Mouse (Mus musculus): ENCODE measurements around the gene Hemgn. TPM values are rescaled to one million over a fixed set of nuclear protein-coding genes. Genes with fewer than 3 reads are reported as not detected.

Hemgn gene
- polyA plus RNA-seq, 1 experiment from 2014 or later: 0.53 TPM

DNA sequence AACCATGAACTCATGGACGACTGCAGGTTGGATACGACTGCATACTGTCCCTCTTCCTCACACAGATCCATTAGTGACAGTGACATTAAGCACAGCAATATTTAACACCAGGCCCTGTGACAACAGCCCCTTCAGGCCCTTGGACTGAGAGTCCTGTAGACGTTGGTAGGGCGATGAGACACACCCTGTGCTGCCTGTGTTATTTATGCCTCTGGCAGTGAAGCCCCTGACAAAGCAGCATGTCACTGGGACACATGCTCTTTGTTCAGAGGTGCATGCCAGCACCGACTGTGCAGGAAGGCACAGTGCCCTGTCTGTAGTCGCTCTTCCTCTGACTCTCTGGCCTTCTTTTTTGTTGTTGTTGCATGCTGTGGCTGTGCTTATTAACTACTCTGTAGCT lies 35.6 kb upstream of the Hemgn start:
- 29% methylated on average over 6 of the region's 6 CpGs for WGBS
- H3K9ac ChIP-seq: no peak overlapping the region
- no peaks in the 10 kb centered on the region for H3K27me3 ChIP-seq
- no peaks in the 10 kb centered on the region for H3K9me3 ChIP-seq
- no peak overlapping the region for H3K4me3 ChIP-seq
- H3K4me1 ChIP-seq (replicated peaks): peaks cover 22% of the 10 kb centered on the region
- H3K27ac ChIP-seq (replicated peaks): no peak overlapping the region
- ATAC-seq (ENCODE audit: low FRiP score, low read depth): no peak
- H3K4me2 ChIP-seq: no peak overlapping the region
- H3K36me3 ChIP-seq: no peaks in the 10 kb centered on the region

DNA sequence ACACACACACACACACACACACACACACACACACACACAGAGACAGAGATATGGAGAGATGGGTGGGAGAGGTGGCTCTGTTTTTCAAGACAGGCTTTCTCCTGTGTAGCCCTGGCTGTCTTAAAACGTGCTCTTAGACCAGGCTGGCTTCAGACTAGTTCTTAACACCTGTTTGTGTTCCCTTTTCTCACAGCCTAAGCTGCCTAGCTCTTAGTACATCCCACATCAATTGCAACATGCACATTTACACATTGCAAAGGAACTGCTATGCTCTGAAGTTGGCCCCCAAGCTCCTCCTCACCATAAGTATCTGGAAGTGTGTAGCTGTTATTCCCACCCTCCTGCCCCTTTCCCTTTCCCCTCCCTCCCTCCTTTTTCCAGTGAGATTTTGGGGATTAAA lies 34.2 kb upstream of the Hemgn start:
- Histone ChIP-seq H3K9me3 (no peaks in the 10 kb centered on the region), H3K9ac (no peak overlapping the region), H3K27ac (replicated peaks) (no peak overlapping the region), H3K4me2 (no peak overlapping the region), H3K4me1 (replicated peaks) (peaks cover 8% of the 10 kb centered on the region), H3K4me3 (no peak overlapping the region), H3K36me3 (no peaks in the 10 kb centered on the region), H3K27me3 (no peaks in the 10 kb centered on the region)
- ATAC-seq (ENCODE audit: low FRiP score, low read depth): no peak
- WGBS: 56% methylated on average over 1 of the region's 1 CpGs

DNA sequence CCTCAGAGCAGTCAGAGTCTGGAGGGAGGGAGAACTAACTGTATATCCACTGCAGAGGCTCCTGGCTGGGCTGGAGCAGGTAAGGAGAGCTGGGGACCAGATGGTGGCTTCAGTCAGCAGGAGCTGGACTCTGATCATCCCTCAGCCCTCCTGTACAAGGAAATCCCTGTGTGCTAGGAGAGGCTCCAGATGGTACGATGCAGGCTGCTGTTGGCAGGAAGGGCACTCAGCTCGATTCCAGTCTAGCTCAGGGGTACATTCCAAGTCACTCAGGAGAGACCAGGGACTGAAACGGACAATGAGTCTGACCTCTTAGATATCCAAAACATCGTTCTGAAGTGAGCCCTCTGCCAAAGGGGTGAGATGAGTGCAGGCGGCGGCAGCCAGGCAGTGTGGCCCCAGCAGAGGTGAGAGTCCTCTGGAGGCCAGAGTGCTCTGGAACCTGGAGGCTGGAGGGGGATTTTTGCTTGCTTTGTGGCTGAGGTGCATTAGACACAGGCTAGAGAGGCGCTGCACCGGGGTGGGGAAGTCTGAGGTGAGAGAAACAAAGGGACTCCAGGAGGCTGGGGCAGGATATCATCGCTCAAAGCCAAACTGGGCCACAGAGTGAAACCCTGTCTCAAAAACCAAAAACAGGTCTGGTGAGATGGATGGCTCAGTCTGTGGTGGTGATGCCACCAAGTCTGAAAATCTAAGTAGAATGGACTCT lies 32.1 kb upstream of the Hemgn start:
- WGBS: 55% methylated on average over 9 of the region's 9 CpGs
- H3K4me1 ChIP-seq (replicated peaks): peaks cover 4% of the 10 kb centered on the region
- H3K27me3 ChIP-seq: no peaks in the 10 kb centered on the region
- no peak overlapping the region for H3K9ac ChIP-seq
- no peaks in the 10 kb centered on the region for H3K36me3 ChIP-seq
- no peaks in the 10 kb centered on the region for H3K9me3 ChIP-seq
- no peak overlapping the region for H3K4me3 ChIP-seq
- H3K27ac ChIP-seq (replicated peaks): no peak overlapping the region
- no peak overlapping the region for H3K4me2 ChIP-seq
- ATAC-seq (ENCODE audit: low FRiP score, low read depth): no peak

DNA sequence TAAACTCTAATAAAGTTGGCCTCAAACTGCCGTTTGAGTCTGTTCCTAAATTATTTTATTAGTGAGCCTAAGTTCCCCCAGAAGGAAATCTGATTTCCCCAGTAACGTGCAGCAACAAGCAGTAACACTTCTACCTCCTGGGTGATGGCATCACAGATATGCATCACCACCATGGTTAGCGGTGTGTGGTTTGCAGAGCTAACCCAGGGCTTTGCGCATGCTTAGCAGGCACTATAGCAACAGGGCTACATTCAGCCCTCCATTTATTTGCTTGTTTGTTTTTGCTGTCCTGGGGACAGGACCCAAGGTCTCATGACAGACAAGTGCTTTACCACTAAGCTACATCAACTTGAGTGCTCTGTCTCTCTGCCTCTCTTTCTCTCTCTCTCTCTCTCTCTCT lies 29.2 kb upstream of the Hemgn start:
- H3K36me3 ChIP-seq: no peaks in the 10 kb centered on the region

DNA sequence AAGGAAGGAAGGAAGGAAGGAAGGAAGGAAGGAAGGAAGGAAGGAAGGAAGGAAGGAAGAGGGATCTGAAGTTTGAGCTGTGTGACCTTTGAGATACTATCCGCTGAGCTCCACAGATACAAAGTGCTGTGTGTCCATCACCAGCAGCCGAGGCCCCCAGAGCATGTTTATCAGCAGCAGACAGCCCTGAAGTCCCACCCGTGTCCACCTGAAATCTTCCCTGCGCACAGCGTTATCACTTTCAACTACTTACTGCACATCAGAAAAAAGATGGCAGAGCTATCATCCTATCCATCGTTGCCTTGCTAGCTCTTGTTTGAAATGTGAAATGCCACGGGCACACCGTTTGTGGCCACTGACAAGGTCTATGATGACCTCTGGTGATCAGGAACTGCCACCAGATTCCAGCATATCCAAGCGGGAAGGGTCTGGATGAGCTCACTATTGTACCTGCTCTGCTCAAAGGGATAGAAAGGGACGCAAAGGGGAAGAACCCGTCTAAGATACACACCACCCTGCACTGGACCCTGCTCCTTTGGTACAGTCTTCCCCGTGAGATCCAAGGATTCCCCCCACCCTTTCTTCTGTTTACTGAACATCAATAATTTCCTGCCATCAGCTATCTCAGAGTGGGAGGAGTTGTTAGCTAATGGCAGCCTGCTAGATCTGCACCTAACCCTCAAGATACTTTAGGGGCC lies 19.2 kb upstream of the Hemgn start:
- no peak overlapping the region for H3K4me3 ChIP-seq
- H3K4me2 ChIP-seq: no peak overlapping the region
- WGBS: 91% methylated on average over 12 of the region's 12 CpGs
- H3K9ac ChIP-seq: no peak overlapping the region
- H3K36me3 ChIP-seq: no peaks in the 10 kb centered on the region
- H3K4me1 ChIP-seq (replicated peaks): peaks cover 6% of the 10 kb centered on the region
- no peaks in the 10 kb centered on the region for H3K27me3 ChIP-seq
- H3K9me3 ChIP-seq: no peaks in the 10 kb centered on the region
- no peak overlapping the region for H3K27ac ChIP-seq (replicated peaks)
- no peak for ATAC-seq (ENCODE audit: low FRiP score, low read depth)

More for the DNA sequence above, 29.2 kb upstream of the Hemgn start:
- Histone ChIP-seq H3K9ac (no peak overlapping the region), H3K4me3 (no peak overlapping the region), H3K9me3 (no peaks in the 10 kb centered on the region), H3K4me2 (no peak overlapping the region), H3K4me1 (replicated peaks) (no peaks in the 10 kb centered on the region), H3K27ac (replicated peaks) (no peak overlapping the region), H3K27me3 (no peaks in the 10 kb centered on the region)
- WGBS: 67% methylated on average over 4 of the region's 4 CpGs
- no peak for ATAC-seq (ENCODE audit: low FRiP score, low read depth)

DNA sequence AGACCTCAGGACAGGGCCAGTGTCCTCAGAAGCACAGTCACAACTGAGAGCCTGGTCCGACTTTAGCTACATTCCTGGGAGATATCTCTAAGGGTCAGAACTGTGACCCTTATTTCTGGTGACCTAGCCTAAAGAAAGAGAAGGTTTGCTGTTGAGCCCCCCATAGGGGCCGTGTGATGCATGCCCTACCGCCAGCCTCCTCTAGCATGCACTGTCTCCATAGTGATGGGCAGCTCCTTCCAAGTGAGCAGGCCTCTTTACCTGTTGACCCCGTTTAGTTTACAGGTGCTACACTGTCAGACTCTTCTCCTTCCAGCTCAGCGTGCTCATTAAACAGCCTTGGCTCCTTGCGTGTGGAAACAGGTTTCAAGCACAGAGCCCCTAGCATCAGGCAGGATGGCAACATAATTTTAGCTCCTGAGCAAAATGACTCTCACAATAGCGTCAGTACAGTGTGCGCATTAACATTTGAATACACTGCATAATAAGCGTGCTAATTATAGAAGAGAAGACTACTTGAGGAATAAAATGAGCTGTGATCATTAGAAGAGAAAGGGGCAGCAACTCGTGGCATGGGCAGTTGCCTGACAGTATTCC lies 15.7 kb upstream of the Hemgn start:
- ATAC-seq (ENCODE audit: low FRiP score, low read depth): no peak
- WGBS: 28% methylated on average over 10 of the region's 10 CpGs
- Histone ChIP-seq H3K27me3 (no peaks in the 10 kb centered on the region), H3K9me3 (no peaks in the 10 kb centered on the region), H3K36me3 (no peaks in the 10 kb centered on the region), H3K4me1 (replicated peaks) (peaks cover 6% of the 10 kb centered on the region), H3K9ac (no peak overlapping the region), H3K4me3 (no peak overlapping the region), H3K27ac (replicated peaks) (no peak overlapping the region), H3K4me2 (no peak overlapping the region)

DNA sequence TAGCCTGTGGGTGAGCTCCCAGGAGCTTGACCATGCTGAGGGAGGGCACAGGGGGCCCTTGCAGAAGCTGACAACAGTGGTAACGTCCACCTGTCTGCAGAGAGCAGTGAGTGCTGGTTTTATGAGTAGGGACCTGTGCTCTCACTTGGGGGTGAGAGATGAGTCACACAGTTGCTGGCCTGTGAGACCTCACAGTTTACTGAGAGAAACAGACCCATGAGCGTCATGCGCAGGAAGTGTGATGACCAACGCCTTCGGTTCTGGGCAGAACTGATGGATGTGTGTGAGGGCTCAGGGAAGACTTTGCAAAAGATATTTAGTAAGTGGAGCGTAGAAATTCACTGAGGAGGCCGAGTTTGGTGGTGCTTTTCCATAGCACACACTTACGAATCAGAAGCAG lies 9.3 kb upstream of the Hemgn start:
- H3K4me3 ChIP-seq: no peak overlapping the region
- no peaks in the 10 kb centered on the region for H3K9me3 ChIP-seq
- no peaks in the 10 kb centered on the region for H3K27me3 ChIP-seq
- WGBS: 86% methylated on average over 8 of the region's 8 CpGs
- H3K27ac ChIP-seq (replicated peaks): no peak overlapping the region
- H3K4me1 ChIP-seq (replicated peaks): no peaks in the 10 kb centered on the region
- no peaks in the 10 kb centered on the region for H3K36me3 ChIP-seq
- no peak for ATAC-seq (ENCODE audit: low FRiP score, low read depth)
- H3K4me2 ChIP-seq: no peak overlapping the region
- no peak overlapping the region for H3K9ac ChIP-seq

DNA sequence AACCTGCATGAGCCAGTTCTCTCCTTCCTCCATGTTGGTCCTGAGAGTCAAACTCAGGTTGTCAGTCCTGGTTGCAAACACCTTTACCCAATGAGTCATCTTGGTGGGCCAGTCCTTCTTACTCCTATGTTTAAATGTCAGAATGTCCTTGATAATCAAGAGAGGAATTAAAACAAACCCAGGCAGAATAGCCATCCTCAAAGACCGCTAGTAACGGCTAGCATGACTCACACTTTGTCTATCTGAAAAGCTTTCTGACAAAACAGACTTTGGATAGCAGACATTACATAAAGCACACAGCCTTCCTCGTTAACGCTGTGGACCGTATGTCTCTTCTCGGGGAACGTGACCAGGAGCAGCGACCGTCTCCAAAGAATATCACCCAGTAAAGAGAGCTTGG lies 5.5 kb upstream of the Hemgn start:
- Histone ChIP-seq H3K4me2 (no peak overlapping the region), H3K27ac (replicated peaks) (no peak overlapping the region), H3K9me3 (no peaks in the 10 kb centered on the region), H3K4me1 (replicated peaks) (no peaks in the 10 kb centered on the region), H3K9ac (no peak overlapping the region), H3K27me3 (no peaks in the 10 kb centered on the region), H3K36me3 (no peaks in the 10 kb centered on the region), H3K4me3 (no peak overlapping the region)
- 92% methylated on average over 9 of the region's 9 CpGs for WGBS
- ATAC-seq (ENCODE audit: low FRiP score, low read depth): no peak

DNA sequence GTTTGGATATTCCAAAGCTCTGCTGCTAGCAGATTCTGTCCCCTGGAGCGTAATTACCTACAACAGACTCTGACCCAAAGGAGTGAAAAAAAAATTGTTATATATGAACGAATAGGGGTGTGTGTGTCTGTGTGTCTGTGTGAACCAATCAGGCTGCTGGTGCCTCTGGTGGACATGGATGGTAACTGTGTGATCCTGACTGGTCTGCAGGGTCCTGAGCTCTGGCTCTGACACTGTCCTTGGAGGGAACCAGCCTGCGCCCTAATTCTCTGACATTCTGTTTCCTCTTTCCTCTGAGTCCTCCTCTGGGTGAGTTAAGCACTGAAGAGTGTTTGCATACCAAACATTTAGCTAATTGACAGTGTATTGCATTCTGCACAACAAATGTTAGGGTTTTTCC lies 4.2 kb upstream of the Hemgn start:
- H3K9ac ChIP-seq: no peak overlapping the region
- no peaks in the 10 kb centered on the region for H3K27me3 ChIP-seq
- H3K36me3 ChIP-seq: no peaks in the 10 kb centered on the region
- no peak overlapping the region for H3K4me3 ChIP-seq
- no peaks in the 10 kb centered on the region for H3K4me1 ChIP-seq (replicated peaks)
- H3K4me2 ChIP-seq: no peak overlapping the region
- H3K9me3 ChIP-seq: no peaks in the 10 kb centered on the region
- no peak overlapping the region for H3K27ac ChIP-seq (replicated peaks)
- 65% methylated on average over 3 of the region's 3 CpGs for WGBS
- ATAC-seq (ENCODE audit: low FRiP score, low read depth): no peak

DNA sequence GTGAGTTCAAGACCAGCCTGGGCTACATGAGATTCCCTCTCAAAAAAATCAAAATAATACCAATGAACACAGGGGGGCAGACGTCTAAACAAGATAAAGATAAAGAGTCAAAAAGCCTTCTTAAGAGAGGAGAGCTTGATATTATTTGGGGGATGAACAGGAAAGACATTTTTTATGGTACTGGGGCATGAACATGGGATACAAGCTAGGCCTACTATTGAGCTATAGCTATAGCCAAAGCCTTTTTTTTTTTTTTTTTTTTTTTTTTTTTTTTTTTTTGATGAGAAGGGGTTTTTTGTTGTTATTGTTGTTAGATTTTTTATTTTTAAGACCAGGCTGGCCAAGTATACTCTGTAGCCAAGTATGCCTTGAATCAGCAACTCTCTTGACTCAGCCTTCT lies 1.2 kb downstream of the Hemgn start:
- Histone ChIP-seq H3K4me2 (no peak overlapping the region), H3K4me3 (no peak overlapping the region), H3K27ac (replicated peaks) (no peak overlapping the region), H3K4me1 (replicated peaks) (no peaks in the 10 kb centered on the region), H3K36me3 (no peaks in the 10 kb centered on the region), H3K9me3 (no peaks in the 10 kb centered on the region), H3K27me3 (no peaks in the 10 kb centered on the region), H3K9ac (no peak overlapping the region)
- no peak for ATAC-seq (ENCODE audit: low FRiP score, low read depth)
- WGBS: 50% methylated on average over 1 of the region's 1 CpGs

DNA sequence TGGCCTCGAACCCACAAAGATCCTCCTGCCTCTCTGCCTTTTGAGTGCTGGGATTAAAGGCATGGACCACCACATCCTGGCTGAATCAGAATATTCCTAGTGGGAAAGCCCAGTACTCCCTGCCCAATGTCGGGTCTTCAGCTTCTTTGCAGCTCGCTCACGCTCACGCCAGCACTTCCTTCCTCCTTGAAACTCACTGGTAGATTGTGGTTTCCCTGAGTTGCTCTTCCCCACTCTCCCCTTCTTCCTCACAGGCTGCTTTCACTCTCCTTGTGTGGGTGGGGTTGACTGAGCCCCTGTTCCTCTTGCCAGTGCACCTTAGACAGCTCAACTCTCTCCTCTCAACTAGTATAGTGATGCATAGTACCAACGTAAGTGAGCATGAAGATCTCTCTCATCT lies 1.8 kb downstream of the Hemgn start:
- WGBS: 86% methylated on average over 6 of the region's 6 CpGs
- no peak overlapping the region for H3K27ac ChIP-seq (replicated peaks)
- no peaks in the 10 kb centered on the region for H3K9me3 ChIP-seq
- H3K4me1 ChIP-seq (replicated peaks): no peaks in the 10 kb centered on the region
- H3K4me3 ChIP-seq: no peak overlapping the region
- H3K4me2 ChIP-seq: no peak overlapping the region
- no peak overlapping the region for H3K9ac ChIP-seq
- H3K27me3 ChIP-seq: no peaks in the 10 kb centered on the region
- H3K36me3 ChIP-seq: no peaks in the 10 kb centered on the region
- no peak for ATAC-seq (ENCODE audit: low FRiP score, low read depth)

DNA sequence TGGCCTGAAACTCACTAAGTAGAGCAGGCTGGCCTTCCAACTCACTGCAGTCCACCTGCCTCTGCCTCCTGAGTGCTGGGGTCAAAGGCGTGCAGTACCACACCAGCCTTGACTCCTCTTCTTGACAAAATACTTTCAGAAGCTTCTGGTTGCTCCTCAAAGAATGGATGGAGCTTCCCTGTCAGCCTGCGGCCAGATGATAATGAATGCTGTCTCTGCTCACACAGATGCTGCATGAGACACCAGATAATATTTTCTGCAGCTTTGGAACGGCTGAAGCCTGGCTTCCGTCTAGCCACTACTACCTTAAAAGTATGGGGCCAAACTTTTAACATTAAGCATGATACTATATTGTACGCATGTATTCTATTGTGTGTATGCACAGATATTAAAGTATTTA lies 2.6 kb downstream of the Hemgn start:
- H3K9ac ChIP-seq: no peak overlapping the region
- H3K4me2 ChIP-seq: no peak overlapping the region
- 92% methylated on average over 5 of the region's 5 CpGs for WGBS
- H3K27me3 ChIP-seq: no peaks in the 10 kb centered on the region
- no peak for ATAC-seq (ENCODE audit: low FRiP score, low read depth)
- H3K27ac ChIP-seq (replicated peaks): no peak overlapping the region
- H3K9me3 ChIP-seq: no peaks in the 10 kb centered on the region
- H3K4me3 ChIP-seq: no peak overlapping the region
- no peaks in the 10 kb centered on the region for H3K4me1 ChIP-seq (replicated peaks)
- H3K36me3 ChIP-seq: no peaks in the 10 kb centered on the region

Measured in hindbrain, embryonic 15.5 days (tissue).